Mouse (Mus musculus) olfactory bulb, adult 2 months (tissue): ENCODE results near the gene Hivep3.

ENCODE experiments used
- CTCF ChIP-seq: fragments of 200-500 bp; IDR thresholded peaks from 2 replicates; pipeline ENCODE4 v1.5.1; 2012; ENCODE audit warnings: low read depth, mild to moderate bottlenecking, low read length, moderate library complexity; ENCODE audit not compliant: insufficient read depth
- POLR2A ChIP-seq: fragments of 200-500 bp; IDR thresholded peaks from 2 replicates; pipeline ENCODE4 v1.6.1; 2012; ENCODE audit warnings: mild to moderate bottlenecking, low read depth, low read length, moderate library complexity; ENCODE audit not compliant: insufficient read depth

DNA sequence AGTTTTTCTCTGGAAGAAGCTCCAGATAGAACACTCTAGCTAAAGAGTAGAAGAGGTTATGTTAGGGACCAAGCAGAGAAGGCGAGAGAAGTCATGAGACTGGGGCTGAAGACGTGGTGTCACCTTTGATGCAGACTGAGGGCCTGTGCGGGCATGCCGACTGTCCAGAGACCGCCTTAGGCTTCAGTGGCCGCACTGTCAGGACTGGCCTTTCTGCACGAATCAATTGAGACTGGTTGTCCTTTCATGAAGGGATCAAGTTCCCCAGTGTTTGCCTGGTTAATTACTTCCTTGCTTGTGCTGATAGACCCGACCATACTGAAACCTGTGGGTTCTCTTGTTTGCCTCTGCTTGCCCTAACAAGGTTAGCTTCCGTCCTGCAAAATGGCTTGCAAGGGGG lies 99.7 kb downstream of the Hivep3 start:
- TF ChIP-seq CTCF, result no peak
- TF ChIP-seq POLR2A, result no peak
